Mouse (Mus musculus) liver, adult 2 months (tissue): Measurements from ENCODE around the gene Cd300ld2. TPM values are rescaled to one million over a fixed set of nuclear protein-coding genes. Genes with fewer than 3 reads are reported as not detected.

Experiments
- DNase-seq: peaks from one replicate; pipeline ENCODE4 v3.0.0-alpha.2; 2011; ENCODE audit warnings: low read depth, low spot score; ENCODE audit errors: extremely low read depth
- H3K27ac ChIP-seq: fragments of 200-500 bp; replicated peaks from 2 replicates; pipeline ENCODE4 v1.5.1; 2012; ENCODE audit warnings: low read depth, mild to moderate bottlenecking, control low read depth, inconsistent platforms, low read length; ENCODE audit not compliant: insufficient read depth
- H3K27me3 ChIP-seq: fragments of 200-500 bp; 2 replicates; pipeline ENCODE4 v1.6.1; 2012; ENCODE audit warnings: mild to moderate bottlenecking, moderate library complexity, low read length, inconsistent platforms; ENCODE audit not compliant: control insufficient read depth, insufficient read depth
- H3K36me3 ChIP-seq: fragments of 200-500 bp; 2 replicates; pipeline ENCODE4 v1.6.1; 2012; ENCODE audit warnings: low read length, inconsistent platforms; ENCODE audit not compliant: control insufficient read depth, insufficient read depth
- H3K4me1 ChIP-seq: fragments of 200-500 bp; 2 replicates; pipeline ENCODE4 v1.6.1; 2011; ENCODE audit warnings: low read length; ENCODE audit not compliant: control insufficient read depth, insufficient read depth
- H3K4me3 ChIP-seq: fragments of 200-500 bp; 2 replicates; pipeline ENCODE4 v1.5.1; 2011; ENCODE audit warnings: low read depth, mild to moderate bottlenecking, control low read depth, low read length, moderate library complexity; ENCODE audit not compliant: insufficient read depth
- H3K79me2 ChIP-seq: fragments of 200-500 bp; 2 replicates; pipeline ENCODE4 v1.6.1; 2012; ENCODE audit warnings: inconsistent platforms, mild to moderate bottlenecking, low read length, moderate library complexity; ENCODE audit not compliant: control insufficient read depth, insufficient read depth
- H3K9ac ChIP-seq: fragments of 200-500 bp; 2 replicates; pipeline ENCODE4 v1.6.1; 2012; ENCODE audit warnings: low read depth, mild to moderate bottlenecking, control low read depth, inconsistent platforms, low read length
- CTCF ChIP-seq: fragments of 200-500 bp; IDR thresholded peaks from 2 replicates; pipeline ENCODE4 v1.5.1; 2011; ENCODE audit warnings: low read depth, low read length, control low read depth
- POLR2A ChIP-seq: fragments of 200-500 bp; IDR thresholded peaks from 2 replicates; pipeline ENCODE4 v1.6.1; 2011; ENCODE audit warnings: low read length, control low read depth; ENCODE audit not compliant: insufficient read depth; ENCODE audit errors: extremely low read depth
- WGBS: fragments of 180-500 bp; shearing (Covaris S2); methylation state at CpG from one replicate; pipeline ENCODE4 v1.1.7; 2018; 5-methylcytosine and 5-hydroxymethylcytosine counted together
- polyA plus RNA-seq: library from polyadenylated mRNA; depleted of rRNA; stranded (reverse); fragments of >200 nt; gene quantifications from 2 replicates; pipeline ENCODE4 v1.2.3, GENCODE M21; 2012; rRNA removed
- total RNA-seq: library from RNA; depleted of rRNA; stranded (reverse); fragments of >200 nt; gene quantifications from 2 replicates; pipeline ENCODE4 v1.2.3, GENCODE M21; 2014; rRNA removed

Cd300ld2 gene
- total and polyA plus RNA-seq, 2 experiments, result not detected

- H3K9ac ChIP-seq, result no peak overlapping the region
- no peaks in the 10 kb centered on the region for H3K79me2 ChIP-seq
- no peak for DNase-seq
- no peaks in the 10 kb centered on the region for H3K27me3 ChIP-seq
- no peak overlapping the region for H3K4me3 ChIP-seq
- H3K36me3 ChIP-seq, result no peaks in the 10 kb centered on the region
- WGBS, result 69% methylated on average over 1 of the region's 1 CpGs
- TF ChIP-seq CTCF, result no peak
- TF ChIP-seq POLR2A, result no peak
- no peak overlapping the region for H3K27ac ChIP-seq
- H3K4me1 ChIP-seq, result no peaks in the 10 kb centered on the region
Measured at GRCm38 (mm10) chr11:114960369-114960768, 55.6 kb downstream of the Cd300ld2 start.

Other genes starting within 250 kb of the Cd300ld2 start
- not detected in 2 replicates for gene Btbd17, start 220.2 kb downstream of the Cd300ld2 start, total RNA-seq
- not detected in 2 replicates for gene Btbd17, start 220.2 kb downstream of the Cd300ld2 start, polyA plus RNA-seq
- gene Gpr142, start 217.3 kb downstream of the Cd300ld2 start, total RNA-seq, result not detected in 2 replicates
- gene Gpr142, start 217.3 kb downstream of the Cd300ld2 start, polyA plus RNA-seq, result not detected in 2 replicates
- 51.4 and 66.2 TPM in 2 replicates for gene Gprc5c, start 165.0 kb downstream of the Cd300ld2 start, total RNA-seq
- gene Gprc5c, start 165.0 kb downstream of the Cd300ld2 start, polyA plus RNA-seq, result 87.6 and 93.9 TPM in 2 replicates
- gene Cd300a, start 126.2 kb downstream of the Cd300ld2 start, total RNA-seq, result 3.0 and 3.6 TPM in 2 replicates
- 0.65 and 1.2 TPM in 2 replicates for gene Cd300a, start 126.2 kb downstream of the Cd300ld2 start, polyA plus RNA-seq
- gene Cd300lb, start 81.8 kb downstream of the Cd300ld2 start, total RNA-seq, result 1.0 and 1.2 TPM in 2 replicates
- gene Cd300lb, start 81.8 kb downstream of the Cd300ld2 start, polyA plus RNA-seq, result 0.35 and 0.46 TPM in 2 replicates
- 0.20 TPM in 1 of 2 replicates, not detected in the other for gene Cd300c, start 47.0 kb downstream of the Cd300ld2 start, total RNA-seq
- 0.24 and 0.49 TPM in 2 replicates for gene Cd300c, start 47.0 kb downstream of the Cd300ld2 start, polyA plus RNA-seq
- 6.6 and 7.4 TPM in 2 replicates for gene Cd300ld, start 26.3 kb downstream of the Cd300ld2 start, total RNA-seq
- gene Cd300ld, start 26.3 kb downstream of the Cd300ld2 start, polyA plus RNA-seq, result 2.9 and 3.4 TPM in 2 replicates
- 5.6 and 7.9 TPM in 2 replicates for gene Cd300c2, start 14.3 kb downstream of the Cd300ld2 start, total RNA-seq
- 3.5 and 4.9 TPM in 2 replicates for gene Cd300c2, start 14.3 kb downstream of the Cd300ld2 start, polyA plus RNA-seq
- not detected in 2 replicates for gene Cd300ld4, start 10.8 kb upstream of the Cd300ld2 start, total RNA-seq
- gene Cd300ld4, start 10.8 kb upstream of the Cd300ld2 start, polyA plus RNA-seq, result not detected in 2 replicates
- 0.18 TPM in 1 of 2 replicates, not detected in the other for gene Cd300ld5, start 21.6 kb upstream of the Cd300ld2 start, total RNA-seq
- 0.14 TPM in 1 of 2 replicates, not detected in the other for gene Cd300ld5, start 21.6 kb upstream of the Cd300ld2 start, polyA plus RNA-seq
- 3.7 and 4.1 TPM in 2 replicates for gene Cd300ld3, start 32.2 kb upstream of the Cd300ld2 start, total RNA-seq
- gene Cd300ld3, start 32.2 kb upstream of the Cd300ld2 start, polyA plus RNA-seq, result 3.3 and 5.4 TPM in 2 replicates
- gene Cd300e, start 46.0 kb upstream of the Cd300ld2 start, total RNA-seq, result 1.4 and 1.5 TPM in 2 replicates
- gene Cd300e, start 46.0 kb upstream of the Cd300ld2 start, polyA plus RNA-seq, result 0.52 and 1.3 TPM in 2 replicates
- 0.09 and 0.20 TPM in 2 replicates for gene Rab37, start 75.2 kb upstream of the Cd300ld2 start, total RNA-seq
- gene Rab37, start 75.2 kb upstream of the Cd300ld2 start, polyA plus RNA-seq, result 0.16 and 0.20 TPM in 2 replicates
- gene Cd300lf, start 117.8 kb upstream of the Cd300ld2 start, total RNA-seq, result 1.2 and 1.5 TPM in 2 replicates
- gene Cd300lf, start 117.8 kb upstream of the Cd300ld2 start, polyA plus RNA-seq, result 0.54 and 1.1 TPM in 2 replicates
- gene Slc9a3r1, start 147.1 kb upstream of the Cd300ld2 start, total RNA-seq, result 113 and 117 TPM in 2 replicates
- 130 and 177 TPM in 2 replicates for gene Slc9a3r1, start 147.1 kb upstream of the Cd300ld2 start, polyA plus RNA-seq
- gene Tmem104, start 171.3 kb upstream of the Cd300ld2 start, total RNA-seq, result 5.3 and 8.1 TPM in 2 replicates
- gene Tmem104, start 171.3 kb upstream of the Cd300ld2 start, polyA plus RNA-seq, result 8.7 and 9.1 TPM in 2 replicates
- 42.7 and 43.7 TPM in 2 replicates for gene Nat9, start 171.7 kb upstream of the Cd300ld2 start, total RNA-seq
- 28.7 and 35.2 TPM in 2 replicates for gene Nat9, start 171.7 kb upstream of the Cd300ld2 start, polyA plus RNA-seq